Mouse (Mus musculus) liver, adult 2 months (tissue): Measurements from ENCODE around the gene Gm28308.

ENCODE experiments used
- CTCF ChIP-seq: fragments of 200-500 bp; IDR thresholded peaks from 2 replicates; pipeline ENCODE4 v1.5.1; 2011; ENCODE audit warnings: low read depth, low read length, control low read depth
- POLR2A ChIP-seq: fragments of 200-500 bp; IDR thresholded peaks from 2 replicates; pipeline ENCODE4 v1.6.1; 2011; ENCODE audit warnings: low read length, control low read depth; ENCODE audit not compliant: insufficient read depth; ENCODE audit errors: extremely low read depth

GRCm38 (mm10) chr6:52191860-52192550, 21.1 kb downstream of the Gm28308 start:
- TF ChIP-seq CTCF (no peak), POLR2A (peak; percentile 35; the same call in 1 of the 2 replicates)
